ENCODE assay signal across 30 mouse cellular contexts in genomic region chr2:29439396-29439795, GRCm38 (mm10).
DNase-seq lines count a peak whose midpoint lies in the region; ATAC-seq and TF ChIP-seq lines count a peak whose summit lies in the region.
"Had no signal": no experiment of that assay in that cellular context is flagged by ENCODE, and none has a peak within 500 bp of the region (broad histone marks: within the 10 kb centered on the region; RNA-seq: fewer than 3 reads in every experiment).

No protein-coding gene starts in this region.

- no peak for ATAC-seq in hindbrain, postnatal 0 days
- no peak for ATAC-seq in hindbrain, embryonic 13.5 days (ENCODE audit: low FRiP score)
- no peak for ATAC-seq in midbrain, embryonic 12.5 days (ENCODE audit: low FRiP score, low read depth)
- ATAC-seq in midbrain, embryonic 16.5 days, result no peak
- no peak for ATAC-seq in forebrain, embryonic 14.5 days
- no peak for ATAC-seq in kidney, embryonic 15.5 days (replicated peaks; ENCODE audit: low FRiP score)
- ATAC-seq: inflammation-experienced regulatory T-cells, adult 6 months; Patski had no signal

- no peak overlapping the region for H3K4me2 ChIP-seq in hindbrain, postnatal 0 days (ENCODE audit: low read depth, low read length)
- no peak overlapping the region for H3K4me2 ChIP-seq in hindbrain, embryonic 13.5 days
- H3K4me2 ChIP-seq in midbrain, embryonic 12.5 days (replicated peaks), result no peak overlapping the region
- no peak overlapping the region for H3K4me2 ChIP-seq in midbrain, embryonic 16.5 days (ENCODE audit: low read length)
- no peak overlapping the region for H3K4me2 ChIP-seq in forebrain, embryonic 14.5 days (ENCODE audit: low read length)
- H3K4me2 ChIP-seq in kidney, embryonic 15.5 days, result no peak overlapping the region
- H3K4me2 ChIP-seq: embryonic facial prominence, embryonic 12.5 days; hindbrain, embryonic 12.5 days; limb, embryonic 12.5 days; liver, embryonic 13.5 days; neural tube, embryonic 12.5 days had no signal

- H3K27ac ChIP-seq in hindbrain, postnatal 0 days, result 0 out of 2 replicates have a peak overlapping the region, but pooled peaks have one; percentile 60
- H3K27ac ChIP-seq in hindbrain, embryonic 13.5 days, result no peak overlapping the region
- 0 out of 2 replicates have a peak overlapping the region, but pooled peaks have one; percentile 36 for H3K27ac ChIP-seq in midbrain, embryonic 12.5 days (replicated peaks)
- H3K27ac ChIP-seq in midbrain, embryonic 16.5 days (ENCODE audit: low read length), result no peak overlapping the region
- peak overlapping the region; percentile 2; the same call in 1 of the 2 replicates for H3K27ac ChIP-seq in forebrain, embryonic 14.5 days (ENCODE audit: low read depth, low read length)
- no peak overlapping the region for H3K27ac ChIP-seq in kidney, embryonic 15.5 days
- H3K27ac ChIP-seq: embryonic facial prominence, embryonic 12.5 days; hindbrain, embryonic 12.5 days; limb, embryonic 12.5 days; liver, embryonic 13.5 days; macrophage; neural tube, embryonic 12.5 days; stomach, postnatal 0 days had no signal

- no peak for DNase-seq in hindbrain, postnatal 0 days (ENCODE audit: low spot score)
- DNase-seq in forebrain, embryonic 14.5 days (ENCODE audit: low spot score), result peak; percentile 32
- no peak for DNase-seq in retina, postnatal 1 day
- DNase-seq: adrenal gland, postnatal 14 days; cerebellum, adult 11-12 months; cerebellum, adult 9-11 months; embryo, embryonic 11 days; gastrocnemius, postnatal 14 days; heart, postnatal 14 days; kidney, postnatal 4 days; liver, embryonic 13.5 days; lung, adult 2 months; lung, postnatal 10 days; right cerebral cortex, postnatal 4 days; thymus, adult 18-20 months; thymus, postnatal 25 days had no signal

- WGBS in hindbrain, postnatal 0 days, result 63% methylated on average over 7 of the region's 7 CpGs
- WGBS in hindbrain, embryonic 13.5 days, result 72% methylated on average over 7 of the region's 7 CpGs
- WGBS in midbrain, embryonic 12.5 days, result 75% methylated on average over 7 of the region's 7 CpGs
- WGBS in midbrain, embryonic 16.5 days, result 75% methylated on average over 7 of the region's 7 CpGs
- 39% methylated on average over 7 of the region's 7 CpGs for WGBS in forebrain, embryonic 14.5 days
- 66% methylated on average over 7 of the region's 7 CpGs for WGBS in kidney, embryonic 15.5 days

- TF ChIP-seq CTCF in hindbrain, postnatal 0 days (IDR thresholded peaks at IDR 0.05; ENCODE audit: low read depth), result no peak

- H3K9me3 ChIP-seq in hindbrain, postnatal 0 days (ENCODE audit: low read length), result no peaks in the 10 kb centered on the region
- H3K9me3 ChIP-seq in hindbrain, embryonic 13.5 days, result no peaks in the 10 kb centered on the region
- no peaks in the 10 kb centered on the region for H3K9me3 ChIP-seq in midbrain, embryonic 12.5 days
- no peaks in the 10 kb centered on the region for H3K9me3 ChIP-seq in midbrain, embryonic 16.5 days (replicated peaks; ENCODE audit: control insufficient read depth, low read length, poor library complexity, severe bottlenecking)
- no peaks in the 10 kb centered on the region for H3K9me3 ChIP-seq in forebrain, embryonic 14.5 days (replicated peaks; ENCODE audit: control insufficient read depth, low read length)
- no peaks in the 10 kb centered on the region for H3K9me3 ChIP-seq in kidney, embryonic 15.5 days (replicated peaks)
- H3K9me3 ChIP-seq: embryonic facial prominence, embryonic 12.5 days; G1E; hindbrain, embryonic 12.5 days; limb, embryonic 12.5 days; liver, embryonic 13.5 days; neural tube, embryonic 12.5 days had no signal

- 0 out of 2 replicates have a peak, but pooled peaks cover 9% of the 10 kb centered on the region for H3K4me1 ChIP-seq in hindbrain, postnatal 0 days (ENCODE audit: insufficient read depth, low read length)
- H3K4me1 ChIP-seq in hindbrain, embryonic 13.5 days (replicated peaks), result peaks cover 27% of the 10 kb centered on the region
- peaks cover 36% of the 10 kb centered on the region for H3K4me1 ChIP-seq in midbrain, embryonic 12.5 days
- H3K4me1 ChIP-seq in midbrain, embryonic 16.5 days (ENCODE audit: control insufficient read depth, insufficient read depth, low read length), result peaks cover 17% of the 10 kb centered on the region
- H3K4me1 ChIP-seq in forebrain, embryonic 14.5 days (ENCODE audit: control insufficient read depth, insufficient read depth, low read length), result peaks cover 33% of the 10 kb centered on the region
- peaks cover 27% of the 10 kb centered on the region for H3K4me1 ChIP-seq in kidney, embryonic 15.5 days
- H3K4me1 ChIP-seq: limb, embryonic 12.5 days had no signal

- H3K27me3 ChIP-seq in hindbrain, postnatal 0 days (ENCODE audit: insufficient read depth, low read length), result no peaks in the 10 kb centered on the region
- H3K27me3 ChIP-seq in hindbrain, embryonic 13.5 days, result no peaks in the 10 kb centered on the region
- H3K27me3 ChIP-seq in midbrain, embryonic 12.5 days, result no peaks in the 10 kb centered on the region
- no peaks in the 10 kb centered on the region for H3K27me3 ChIP-seq in midbrain, embryonic 16.5 days (ENCODE audit: control insufficient read depth, insufficient read depth, low read depth, low read length)
- no peaks in the 10 kb centered on the region for H3K27me3 ChIP-seq in forebrain, embryonic 14.5 days (replicated peaks; ENCODE audit: control insufficient read depth, insufficient read depth, low read length)
- no peaks in the 10 kb centered on the region for H3K27me3 ChIP-seq in kidney, embryonic 15.5 days
- H3K27me3 ChIP-seq: embryonic facial prominence, embryonic 12.5 days; hindbrain, embryonic 12.5 days; limb, embryonic 12.5 days; liver, embryonic 13.5 days; neural tube, embryonic 12.5 days; Patski had no signal

- H3K4me3 ChIP-seq in hindbrain, postnatal 0 days (ENCODE audit: low read length), result no peak overlapping the region
- no peak overlapping the region for H3K4me3 ChIP-seq in hindbrain, embryonic 13.5 days
- H3K4me3 ChIP-seq in midbrain, embryonic 12.5 days, result no peak overlapping the region
- H3K4me3 ChIP-seq in midbrain, embryonic 16.5 days (ENCODE audit: low read depth, low read length), result no peak overlapping the region
- no peak overlapping the region for H3K4me3 ChIP-seq in forebrain, embryonic 14.5 days (ENCODE audit: low read depth, low read length)
- no peak overlapping the region for H3K4me3 ChIP-seq in kidney, embryonic 15.5 days (replicated peaks)
- H3K4me3 ChIP-seq: embryonic facial prominence, embryonic 12.5 days; hindbrain, embryonic 12.5 days; limb, embryonic 12.5 days; liver, embryonic 13.5 days; myocyte; neural tube, embryonic 12.5 days had no signal

- H3K36me3 ChIP-seq in hindbrain, postnatal 0 days (ENCODE audit: insufficient read depth, low read length), result no peaks in the 10 kb centered on the region
- no peaks in the 10 kb centered on the region for H3K36me3 ChIP-seq in hindbrain, embryonic 13.5 days
- H3K36me3 ChIP-seq in midbrain, embryonic 12.5 days, result no peaks in the 10 kb centered on the region
- H3K36me3 ChIP-seq in midbrain, embryonic 16.5 days (ENCODE audit: control insufficient read depth, insufficient read depth, low read length), result no peaks in the 10 kb centered on the region
- H3K36me3 ChIP-seq in forebrain, embryonic 14.5 days (ENCODE audit: control insufficient read depth, insufficient read depth, low read length), result no peaks in the 10 kb centered on the region
- H3K36me3 ChIP-seq in kidney, embryonic 15.5 days, result no peaks in the 10 kb centered on the region
- H3K36me3 ChIP-seq: embryonic facial prominence, embryonic 12.5 days; hindbrain, embryonic 12.5 days; limb, embryonic 12.5 days; liver, embryonic 13.5 days; neural tube, embryonic 12.5 days had no signal

- H3K9ac ChIP-seq in hindbrain, postnatal 0 days (replicated peaks; ENCODE audit: low read length), result no peak overlapping the region
- H3K9ac ChIP-seq in hindbrain, embryonic 13.5 days, result no peak overlapping the region
- no peak overlapping the region for H3K9ac ChIP-seq in midbrain, embryonic 12.5 days (replicated peaks)
- no peak overlapping the region for H3K9ac ChIP-seq in midbrain, embryonic 16.5 days (ENCODE audit: low read depth, low read length)
- H3K9ac ChIP-seq in forebrain, embryonic 14.5 days (ENCODE audit: low read length), result no peak overlapping the region
- no peak overlapping the region for H3K9ac ChIP-seq in kidney, embryonic 15.5 days
- H3K9ac ChIP-seq: embryonic facial prominence, embryonic 12.5 days; hindbrain, embryonic 12.5 days; limb, embryonic 12.5 days; liver, embryonic 13.5 days; neural tube, embryonic 12.5 days had no signal

Comparison
In these comparisons a context has a peak if more than half of its experiments do, and no peak if none do; other contexts are left out.
1. H3K27ac ChIP-seq: peak in hindbrain, postnatal 0 days (single experiment), midbrain, embryonic 12.5 days (single experiment) and forebrain, embryonic 14.5 days (single experiment); none in hindbrain, embryonic 13.5 days (single experiment), midbrain, embryonic 16.5 days (single experiment) and kidney, embryonic 15.5 days (single experiment).